Mouse (Mus musculus): ENCODE measurements around the gene Adam26a.
"Not testable (repeated sequence)": the region's sequence is repeated elsewhere in the genome, so short reads cannot be mapped to it uniquely, and the experiment has no call there.

Adam26a gene

DNA sequence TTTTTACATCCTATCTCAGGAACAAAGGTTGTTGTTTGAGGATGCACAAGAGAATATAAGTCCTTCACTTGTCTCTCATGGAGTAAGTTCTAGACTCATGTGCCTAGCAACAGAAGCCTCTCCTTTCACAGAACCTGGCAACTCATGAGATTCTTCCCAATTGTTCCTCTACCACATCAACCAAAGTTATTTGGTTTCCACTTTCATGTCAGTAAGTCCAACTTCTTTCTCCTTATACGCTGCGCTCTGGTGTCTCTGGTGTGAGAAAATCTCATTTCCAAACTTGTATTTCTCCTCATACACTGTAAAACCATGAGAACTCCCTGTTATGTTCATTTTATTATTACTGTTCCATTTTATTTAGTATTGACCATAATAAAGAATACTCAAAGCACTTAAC, at the start of gene Adam26a:
TSS of gene Adam26a (minus strand) at position 101 of the 400 bp plus-strand sequence.
- not testable (repeated sequence) for DNase-seq

DNA sequence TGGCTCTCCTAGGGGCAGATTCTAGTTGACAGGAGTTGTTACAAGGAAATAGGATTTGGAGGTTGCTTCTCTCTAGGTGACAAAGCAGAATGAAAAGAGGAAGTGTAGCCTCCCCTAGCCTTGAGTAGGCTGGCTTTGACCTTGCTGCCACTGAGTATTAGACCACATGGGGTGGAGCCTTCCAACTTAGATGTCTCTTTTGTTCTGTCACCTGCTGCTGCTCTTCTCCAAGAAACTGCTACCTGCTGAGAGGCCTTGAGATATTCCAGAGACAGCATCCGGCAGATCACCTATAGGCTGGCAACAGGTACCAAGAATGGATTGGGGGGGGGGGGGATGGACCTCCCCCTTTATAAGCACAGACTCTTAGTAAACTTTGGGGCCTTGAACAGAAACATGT, 39.5 kb upstream of the Adam26a start:
- no peak for DNase-seq

DNA sequence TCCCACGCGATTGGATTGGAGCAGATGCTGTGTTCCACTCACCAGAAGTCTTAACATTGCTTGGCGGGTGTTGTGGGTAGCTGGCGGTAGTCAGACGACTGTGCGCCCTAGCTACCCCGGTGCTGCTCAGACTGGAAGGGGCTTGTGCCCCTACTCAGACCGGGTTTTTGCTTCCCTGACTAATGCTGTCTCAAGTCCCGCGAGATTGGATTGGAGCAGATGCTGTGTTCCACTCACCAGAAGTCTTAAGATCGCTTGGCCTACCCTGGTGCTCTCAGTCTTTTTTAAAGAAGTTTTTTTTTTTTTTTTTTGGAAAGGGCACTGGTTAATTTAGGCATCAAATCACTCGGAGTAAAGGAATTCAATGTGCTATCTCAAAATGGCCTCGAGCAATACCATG, 27.1 kb upstream of the Adam26a start:
- DNase-seq, result not testable (repeated sequence)

DNA sequence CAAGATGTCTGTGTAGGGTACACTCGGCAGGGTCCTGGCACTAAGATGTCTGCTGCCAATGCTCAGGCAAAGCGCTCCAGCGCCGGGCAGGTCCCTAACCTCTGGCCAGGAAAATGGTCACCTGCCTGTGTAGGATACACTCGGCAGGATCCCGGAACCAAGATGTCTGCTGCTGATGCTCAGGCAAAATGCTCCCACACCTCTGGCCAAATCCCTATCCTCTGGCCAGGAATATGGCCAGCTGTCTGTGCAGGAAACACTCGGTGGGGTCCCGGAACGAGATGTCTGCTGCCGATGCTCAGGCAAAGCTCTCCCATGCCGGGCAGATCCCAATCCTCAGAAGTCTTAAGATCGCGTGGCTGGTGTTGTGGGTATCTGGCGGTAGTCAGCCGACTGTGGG, 26.7 kb upstream of the Adam26a start:
- DNase-seq, result not testable (repeated sequence)

DNA sequence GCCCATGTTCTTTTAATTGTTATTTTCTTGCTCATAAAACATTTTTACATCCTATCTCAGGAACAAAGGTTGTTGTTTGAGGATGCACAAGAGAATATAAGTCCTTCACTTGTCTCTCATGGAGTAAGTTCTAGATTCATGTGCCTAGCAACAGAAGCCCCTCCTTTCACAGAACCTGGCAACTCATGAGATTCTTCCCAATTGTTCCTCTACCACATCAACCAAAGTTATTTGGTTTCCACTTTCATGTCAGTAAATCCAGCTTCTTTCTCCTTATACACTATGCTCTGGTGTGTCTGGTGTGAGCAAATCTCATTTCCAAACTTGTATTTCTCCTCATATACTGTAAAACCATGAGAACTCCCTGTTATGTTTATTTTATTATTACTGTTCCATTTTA, 48.5 kb downstream of the Adam26a start, which contains the start of gene Adam26b:
TSS of gene Adam26b (minus strand) at position 101 of the 400 bp plus-strand sequence.
- DNase-seq, result not testable (repeated sequence)

All from cerebellum, postnatal 36 days (tissue).